Mouse (Mus musculus): ENCODE measurements around the gene Zc3h14.
A peak's percentile ranks its signal among the peaks of the same experiment; 100 is the strongest.

Gene Zc3h14

DNA sequence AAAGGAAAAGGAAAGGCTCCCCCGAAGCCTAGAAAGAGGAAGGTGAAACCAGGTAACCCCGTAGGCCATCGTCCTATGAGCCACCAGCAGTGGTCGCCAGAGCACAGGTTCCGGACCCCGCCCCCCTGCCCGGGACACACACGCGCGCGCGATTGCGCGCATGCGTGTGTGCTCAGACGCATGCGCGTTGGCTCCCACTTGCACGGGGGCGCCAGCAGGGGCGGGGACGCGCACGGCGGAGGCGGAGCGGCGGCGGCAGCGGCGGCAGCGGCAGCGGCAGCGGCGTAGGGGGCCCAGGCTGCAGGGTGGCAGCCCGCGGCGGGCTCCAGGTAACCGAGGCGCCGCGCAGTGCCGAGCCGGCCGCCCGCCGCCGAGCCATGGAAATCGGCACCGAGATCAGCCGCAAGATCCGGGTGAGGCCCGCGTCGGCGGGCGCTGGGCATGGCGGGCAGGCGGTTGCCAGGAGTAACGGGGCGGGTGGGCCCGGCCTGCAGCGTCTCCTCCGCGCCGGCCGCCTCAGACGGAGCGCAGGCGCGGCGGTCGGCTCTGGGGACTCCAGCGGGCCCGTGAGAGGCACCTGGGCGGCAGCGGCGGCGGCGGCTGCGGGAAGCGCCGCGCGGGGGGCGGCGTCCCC, at the start of gene Zc3h14:
Gene Zc3h14 (plus strand): TSS at position 219 of the 634 bp plus-strand sequence.
- peak; percentile 70 for DNase-seq (ENCODE audit: low read depth)

DNA sequence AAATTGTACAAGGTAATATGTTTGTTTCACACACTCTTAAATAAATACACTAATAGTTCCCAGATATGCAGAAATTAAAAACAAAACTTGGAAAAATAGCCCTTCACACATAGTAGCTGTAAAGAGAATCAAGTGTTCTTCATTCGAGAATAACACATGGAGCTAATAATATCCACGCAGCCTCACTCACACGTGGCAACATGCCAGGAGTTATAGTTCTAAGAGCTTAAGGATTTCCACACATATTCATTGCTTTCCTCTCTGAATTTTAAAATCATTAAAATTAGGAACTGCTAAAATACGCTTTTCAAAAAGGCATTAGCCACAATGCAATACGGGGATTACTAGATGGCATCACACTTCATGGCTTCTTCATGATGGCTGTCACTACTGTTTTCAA, 49.6 kb upstream of the Zc3h14 start:
- no peak for DNase-seq (ENCODE audit: low read depth)

DNA sequence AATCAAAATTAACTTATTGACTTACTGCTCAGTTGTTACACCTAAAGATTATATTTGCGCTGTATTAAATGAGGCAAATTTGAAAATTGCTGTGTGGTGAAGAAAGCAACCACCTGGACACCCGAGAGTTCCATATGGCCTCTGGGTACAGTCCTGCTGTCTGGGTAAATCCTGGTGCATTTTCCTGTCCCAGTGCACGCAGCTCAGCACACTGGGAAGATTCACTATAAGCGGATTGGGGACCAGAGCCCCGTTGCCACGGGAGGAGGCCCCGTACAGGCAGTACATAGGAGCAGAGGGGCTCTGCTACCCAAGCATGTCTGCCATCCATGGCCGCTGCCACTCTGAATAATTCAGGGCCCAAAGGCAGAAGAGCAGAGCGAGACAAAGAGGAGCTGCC, 45.2 kb upstream of the Zc3h14 start:
- no peak for DNase-seq (ENCODE audit: low read depth)

DNA sequence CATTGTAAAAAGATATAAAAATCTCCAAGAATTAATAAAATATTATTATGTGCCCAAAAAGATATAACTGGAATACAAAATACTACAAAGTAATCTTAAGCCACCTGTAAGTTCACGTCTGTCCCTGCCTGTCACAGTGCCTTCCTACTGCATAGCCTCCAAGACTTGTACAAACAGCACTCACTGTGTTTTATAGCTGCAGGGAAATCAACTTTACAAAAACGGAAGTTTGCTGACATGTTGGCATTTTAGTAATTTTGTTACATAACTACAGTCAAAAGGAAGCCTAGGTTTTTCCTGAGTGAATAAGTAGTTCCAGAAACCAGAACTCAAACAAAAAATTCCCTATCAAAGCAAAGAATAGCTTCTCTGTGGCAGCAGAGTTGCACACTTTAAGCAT, 43.2 kb upstream of the Zc3h14 start:
- DNase-seq (ENCODE audit: low read depth), result peak; percentile 26

- no peak for DNase-seq (ENCODE audit: low read depth)
Observed at GRCm38 (mm10) chr12:98703961-98704360, 42.8 kb upstream of the Zc3h14 start.

GRCm38 (mm10) chr12:98712819-98713218, 33.9 kb upstream of the Zc3h14 start:
- DNase-seq (ENCODE audit: low read depth), result no peak

DNA sequence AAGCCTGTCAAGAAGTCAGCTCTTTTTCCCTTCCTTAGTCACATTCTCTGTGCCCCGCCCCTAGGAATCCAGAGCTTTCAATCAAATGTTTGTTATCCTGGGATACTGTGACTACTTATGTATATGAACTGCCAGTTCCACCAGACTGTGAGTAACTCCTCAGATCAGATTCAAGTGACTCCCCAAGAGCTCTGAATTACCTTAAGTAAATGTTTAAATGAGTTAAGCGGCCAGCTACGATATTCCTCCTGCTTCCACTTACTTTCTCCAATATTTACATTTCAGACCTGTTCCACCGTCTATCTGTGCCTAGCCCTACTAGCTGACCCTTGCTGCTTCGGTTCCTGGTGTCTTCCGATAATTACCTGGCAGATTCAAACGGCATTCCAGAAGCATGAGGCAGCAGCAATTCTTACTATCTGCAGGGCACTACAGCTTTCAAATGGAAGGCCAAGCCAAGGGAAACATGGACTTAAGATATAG, 33.1 kb upstream of the Zc3h14 start:
- DNase-seq (ENCODE audit: low read depth), result no peak

- no peak for DNase-seq (ENCODE audit: low read depth)
Observed at GRCm38 (mm10) chr12:98714757-98715156, 32.0 kb upstream of the Zc3h14 start.

DNA sequence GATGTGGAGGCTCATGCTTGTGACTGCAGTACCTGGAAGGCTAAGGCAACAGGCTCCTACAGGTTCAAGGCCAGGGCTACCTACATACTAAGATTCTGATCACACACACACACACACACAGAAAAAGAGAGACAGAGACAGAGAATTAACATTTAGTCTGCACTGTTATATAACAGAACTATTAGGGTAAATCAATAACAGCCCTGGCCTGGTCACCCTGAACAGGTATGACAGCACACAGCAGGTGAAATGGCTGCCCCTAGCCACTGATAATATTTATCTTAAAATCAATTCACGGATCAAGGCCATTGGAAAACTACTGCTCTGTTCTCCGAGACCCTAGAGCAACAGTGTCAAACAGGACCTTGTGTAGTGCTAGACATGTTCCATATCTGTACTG, 30.6 kb upstream of the Zc3h14 start:
- no peak for DNase-seq (ENCODE audit: low read depth)

GRCm38 (mm10) chr12:98720628-98721027, 26.1 kb upstream of the Zc3h14 start:
- no peak for DNase-seq (ENCODE audit: low read depth)

GRCm38 (mm10) chr12:98721030-98721429, 25.7 kb upstream of the Zc3h14 start:
- DNase-seq (ENCODE audit: low read depth), result no peak

DNA sequence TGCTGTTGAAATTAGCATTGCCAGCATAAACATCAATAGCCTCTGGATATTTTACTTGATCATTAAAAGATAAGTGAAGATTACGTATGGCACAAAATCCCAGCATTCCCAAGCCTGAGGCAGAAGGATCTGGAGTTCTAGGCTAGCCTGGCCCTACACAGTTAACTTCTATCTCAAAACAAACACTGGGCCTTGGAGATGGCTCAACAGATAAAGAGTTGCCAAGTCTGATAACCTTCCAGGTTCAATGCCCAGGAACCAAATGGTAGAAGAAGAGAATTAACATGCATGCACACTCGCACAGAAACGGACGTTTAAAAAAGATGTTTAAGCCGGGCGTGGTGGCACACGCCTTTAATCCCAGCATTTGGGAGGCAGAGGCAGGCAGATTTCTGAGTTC, 22.5 kb upstream of the Zc3h14 start:
- no peak for DNase-seq (ENCODE audit: low read depth)

GRCm38 (mm10) chr12:98724976-98725375, 21.8 kb upstream of the Zc3h14 start:
- DNase-seq (ENCODE audit: low read depth), result no peak

DNA sequence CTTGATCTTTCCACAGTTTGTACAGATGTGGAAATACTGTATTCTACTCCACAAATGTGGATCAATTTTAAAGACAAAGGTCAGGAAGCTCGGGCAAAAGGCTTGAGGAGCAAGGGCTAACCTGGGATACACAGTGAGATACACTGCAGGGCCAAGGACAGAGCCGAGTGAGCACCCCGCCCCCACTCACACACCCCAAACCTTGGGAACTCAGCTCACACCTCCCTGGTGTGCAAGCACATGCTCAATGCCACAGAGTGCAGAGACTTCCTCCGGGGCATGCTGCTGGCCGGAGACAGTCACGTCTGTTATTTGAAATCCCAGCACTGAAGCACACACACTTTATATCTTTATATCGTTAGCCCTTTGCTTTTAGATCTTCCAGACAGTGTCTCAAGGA, 20.7 kb upstream of the Zc3h14 start:
- no peak for DNase-seq (ENCODE audit: low read depth)

DNA sequence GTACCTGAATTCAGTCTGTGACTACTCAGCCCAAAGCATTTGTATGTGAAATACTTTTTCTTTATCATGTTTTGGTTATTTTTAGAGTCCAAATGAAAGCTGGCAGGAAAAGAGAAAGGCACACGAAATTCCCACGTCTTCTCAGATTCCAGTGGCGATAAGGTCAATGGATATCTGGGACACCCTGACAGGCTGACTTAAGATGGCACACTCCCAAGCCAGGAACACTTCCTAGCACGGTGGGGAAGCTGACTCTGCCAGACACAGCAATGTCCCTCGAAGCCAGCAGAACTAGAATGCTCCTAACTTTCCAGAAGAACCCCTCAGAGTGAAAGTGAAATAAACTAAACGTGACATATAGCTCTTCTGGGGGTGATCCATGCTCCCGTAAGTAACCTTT, 19.6 kb upstream of the Zc3h14 start:
- DNase-seq (ENCODE audit: low read depth), result no peak

DNA sequence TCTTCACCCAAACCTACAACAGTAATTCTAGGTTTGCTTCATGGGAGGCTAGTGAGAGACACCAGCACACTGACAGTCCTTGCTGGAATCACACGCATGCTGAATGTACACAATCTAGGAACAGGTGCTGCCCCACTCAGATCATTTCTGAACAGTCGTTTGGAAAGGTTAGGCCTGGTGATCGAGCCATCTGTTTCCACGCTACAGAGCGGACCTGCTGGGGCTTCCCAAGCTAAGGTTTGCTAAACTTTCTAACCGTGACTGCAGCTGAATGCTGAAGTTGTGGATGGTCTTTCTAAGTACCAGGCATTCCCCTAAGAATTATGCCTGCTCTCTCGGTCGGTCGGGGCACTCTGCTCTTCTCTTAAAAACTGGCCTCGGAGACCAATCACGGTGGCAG, 16.1 kb upstream of the Zc3h14 start:
- no peak for DNase-seq (ENCODE audit: low read depth)

- DNase-seq (ENCODE audit: low read depth), result no peak
Observed at GRCm38 (mm10) chr12:98733165-98733564, 13.6 kb upstream of the Zc3h14 start.

DNA sequence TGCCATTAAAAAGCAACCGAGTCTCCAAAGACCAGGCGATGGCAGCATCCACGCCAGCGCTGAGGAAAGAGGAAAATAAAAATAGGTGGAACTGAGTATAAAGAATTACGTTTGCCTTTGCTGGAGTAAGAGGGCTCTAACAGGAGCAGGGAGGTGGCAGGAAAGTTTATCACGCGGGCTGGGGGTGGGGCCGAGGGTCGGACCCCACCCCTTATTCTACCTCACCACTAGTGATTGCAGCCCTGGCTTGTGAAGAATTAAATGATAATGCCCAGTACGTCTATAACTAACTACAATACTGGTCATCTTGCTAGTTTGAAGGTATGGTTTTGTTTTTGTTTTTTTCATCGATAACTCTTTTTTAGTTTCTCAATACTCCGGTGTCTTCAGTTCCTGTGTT, 13.0 kb upstream of the Zc3h14 start:
- DNase-seq (ENCODE audit: low read depth), result no peak

DNA sequence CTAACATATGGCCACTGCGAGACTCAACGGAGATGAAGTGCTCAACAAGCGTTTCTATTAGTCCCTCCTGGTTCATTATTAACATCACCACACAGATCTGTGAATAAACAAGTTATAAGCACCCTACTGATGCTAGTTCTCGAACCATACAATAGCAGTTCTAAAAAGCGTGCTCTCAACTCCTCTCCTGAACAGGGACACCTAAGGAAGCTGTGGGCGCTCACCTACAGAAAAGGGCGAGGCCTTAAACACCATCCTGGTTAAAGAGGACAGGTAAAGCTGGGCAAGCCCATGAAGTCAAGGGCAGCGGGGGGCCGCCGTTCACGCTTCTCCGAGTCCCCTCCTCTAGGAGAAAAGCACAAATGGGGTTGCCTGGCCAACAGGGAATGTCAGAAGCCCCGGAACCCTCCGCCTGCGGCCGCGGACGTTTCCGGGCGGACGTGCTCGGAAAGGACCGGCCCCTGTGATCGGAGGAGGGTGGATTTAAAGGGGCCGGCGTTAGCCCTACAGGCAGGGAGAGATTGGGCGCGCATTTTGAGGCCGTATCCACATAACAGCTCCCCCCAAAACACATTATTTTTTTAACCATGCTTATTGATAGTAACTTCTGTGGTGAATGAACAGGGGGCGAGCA, 12.4 kb upstream of the Zc3h14 start:
- DNase-seq (ENCODE audit: low read depth), result peak; percentile 56

DNA sequence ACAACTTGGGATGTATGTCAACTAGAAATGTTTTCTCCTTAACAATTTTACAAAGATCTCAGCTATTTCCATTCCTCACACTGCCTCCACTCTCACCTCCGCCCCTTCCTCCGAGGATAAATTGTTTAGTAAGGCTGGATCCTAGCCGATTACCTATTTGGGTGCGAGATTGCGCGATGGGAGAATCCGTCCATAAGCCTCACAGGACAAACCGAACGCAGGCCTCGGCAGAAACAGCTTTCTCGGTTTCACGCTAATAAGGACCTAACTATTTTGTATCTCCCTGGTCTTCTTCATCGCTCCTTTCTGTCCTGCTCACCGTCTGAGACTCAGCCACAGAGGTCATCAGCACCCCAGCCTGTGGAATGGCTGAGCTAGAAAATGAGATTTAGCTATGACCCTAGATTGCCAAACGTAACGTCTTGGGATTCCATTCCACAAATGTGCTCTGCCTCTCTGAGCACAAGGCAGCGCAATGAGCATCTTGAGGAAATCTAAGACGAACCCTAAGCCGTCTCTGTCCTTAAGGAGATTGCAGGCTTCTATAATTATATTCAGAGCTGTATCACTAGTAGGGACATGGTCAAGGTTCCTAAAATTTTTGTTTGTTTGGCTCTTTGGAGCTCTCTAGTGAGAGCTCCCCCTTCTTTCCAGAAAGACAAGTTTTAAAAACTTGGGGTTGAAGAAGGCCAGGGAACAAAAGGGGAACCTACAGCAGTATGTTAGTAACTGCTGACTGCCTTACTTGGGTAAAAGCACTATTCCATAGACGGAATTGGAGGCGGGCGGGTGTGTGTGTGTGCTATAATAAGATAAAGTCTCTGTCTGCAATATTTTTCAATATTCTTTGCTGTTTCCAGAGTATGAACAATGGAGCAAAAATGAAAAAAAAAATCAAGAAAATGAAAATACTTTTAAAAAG, 11.6 kb upstream of the Zc3h14 start:
- no peak for DNase-seq (ENCODE audit: low read depth)

DNA sequence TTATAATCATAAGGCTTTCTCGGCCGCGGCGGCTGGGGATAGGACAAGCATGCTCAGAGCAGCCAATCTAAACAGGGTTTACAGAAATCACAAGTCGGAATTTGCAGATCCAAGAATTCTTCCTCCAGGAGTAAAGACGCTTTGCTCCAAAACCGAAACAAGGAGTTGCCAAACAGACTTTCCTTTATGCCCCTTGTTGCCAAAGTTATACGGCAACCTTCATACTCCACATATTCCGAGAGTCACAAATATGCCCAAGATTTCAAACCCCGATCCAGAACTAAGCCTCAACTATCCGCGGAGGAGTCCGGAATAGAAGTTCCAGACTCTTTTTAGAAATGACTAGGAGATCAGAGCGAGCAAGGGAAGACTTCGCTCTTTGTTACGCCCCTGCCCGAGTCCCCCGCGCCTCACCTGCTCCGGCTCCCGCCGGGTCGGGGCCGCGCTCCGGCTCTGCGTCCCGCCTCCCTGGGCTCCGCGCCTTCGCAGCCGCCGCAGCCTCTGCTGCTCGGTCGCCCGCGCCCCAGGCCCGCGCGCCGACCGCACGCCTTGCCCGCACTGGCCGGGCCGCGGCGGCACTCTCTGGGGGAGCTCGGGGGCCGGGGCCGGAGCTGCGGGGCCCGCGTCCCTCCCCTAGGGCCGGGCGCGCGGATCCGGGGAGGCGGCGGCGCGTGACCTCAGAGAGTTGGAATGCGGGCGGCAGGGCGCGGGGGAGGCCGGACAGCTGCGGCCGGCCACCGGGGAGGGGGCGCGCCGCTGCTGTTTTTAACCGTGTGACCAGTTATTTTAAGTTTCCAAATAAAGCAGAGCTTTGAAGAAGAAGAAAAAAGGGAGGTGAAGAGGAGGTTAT, 9.6 kb upstream of the Zc3h14 start, which contains the start of gene Ptpn21:
Gene Ptpn21 (minus strand): TSS at position 455 of the 850 bp plus-strand sequence.
- DNase-seq (ENCODE audit: low read depth), result no peak

Measured in fibroblast of lung, adult 2 months (primary cell).